Mouse (Mus musculus) CH12.LX (cell line): ENCODE measurements around the gene Plbd2. TPM values are rescaled to one million over a fixed set of nuclear protein-coding genes. Genes with fewer than 3 reads are reported as not detected.

Experiments used
- DNase-seq: peaks from one replicate; pipeline ENCODE4 v3.0.0-alpha.2; 2013; ENCODE audit errors: extremely low read depth
- H3K27ac ChIP-seq: 2 replicates; pipeline ENCODE4 v1.5.1; 2012; ENCODE audit warnings: low read depth, mild to moderate bottlenecking, control low read depth, moderate library complexity; ENCODE audit not compliant: insufficient read depth
- H3K27me3 ChIP-seq: replicated peaks from 2 replicates; pipeline ENCODE3; 2012; ENCODE audit warnings: inconsistent platforms
- H3K36me3 ChIP-seq, 2 experiments: replicated peaks in 1 of 2; 2 replicates each; pipeline versions ENCODE3 to v1.6.1; 2012; ENCODE audit warnings: inconsistent platforms in 1 of 2, low read length in 1 of 2, mild to moderate bottlenecking in 1 of 2, mixed read lengths in 1 of 2, moderate library complexity in 1 of 2; ENCODE audit not compliant: control insufficient read depth in 1 of 2, insufficient read depth in 1 of 2
- H3K4me1 ChIP-seq, 2 experiments: 2 replicates each; pipeline ENCODE4 v1.6.1; 2012; ENCODE audit warnings: inconsistent platforms in 1 of 2, moderate library complexity in 1 of 2; ENCODE audit not compliant: insufficient read depth in 2 of 2, control insufficient read depth in 1 of 2
- H3K4me2 ChIP-seq: 2 replicates; pipeline ENCODE4 v1.6.1; 2012; ENCODE audit warnings: low read depth, mild to moderate bottlenecking, control low read depth; ENCODE audit not compliant: poor library complexity, insufficient read depth, severe bottlenecking
- H3K4me3 ChIP-seq, 3 experiments: fragments of 150-350 bp in 1 of 3; sonication (generic) in 1 of 3; replicated peaks in 1 of 3; 2 replicates each; pipeline versions ENCODE3 to v1.5.1; 2011 to 2012; ENCODE audit warnings: low read depth in 2 of 3, low read length in 2 of 3, mild to moderate bottlenecking in 2 of 3, moderate library complexity in 2 of 3, control low read depth in 1 of 3, improper control_type of control experiment in 1 of 3, inconsistent platforms in 1 of 3, mixed read lengths in 1 of 3; ENCODE audit not compliant: poor library complexity in 1 of 3
- H3K79me2 ChIP-seq: replicated peaks from 2 replicates; pipeline ENCODE4 v1.6.1; 2012; ENCODE audit warnings: mild to moderate bottlenecking, moderate library complexity; ENCODE audit not compliant: control insufficient read depth, poor library complexity, insufficient read depth, severe bottlenecking; ENCODE audit errors: extremely low read depth
- H3K9ac ChIP-seq: 2 replicates; pipeline ENCODE4 v1.6.1; 2012; ENCODE audit warnings: low read depth, mild to moderate bottlenecking, control low read depth, moderate library complexity; ENCODE audit not compliant: insufficient read depth
- H3K9me3 ChIP-seq: replicated peaks from 2 replicates; pipeline ENCODE3; 2012; ENCODE audit warnings: low read length, inconsistent platforms, mixed read lengths
- CHD1 ChIP-seq: IDR thresholded peaks from 2 replicates; pipeline ENCODE4 v1.6.1; 2012; ENCODE audit warnings: low read depth, low read length, improper control_type of control experiment, inconsistent platforms
- CTCF ChIP-seq, 2 experiments: IDR thresholded peaks in 1 of 2; conservative IDR thresholded peaks in 1 of 2; 2 replicates each; pipeline ENCODE4 v1.5.1; 2011 to 2012; ENCODE audit warnings: low read depth in 2 of 2, low read length in 2 of 2, improper control_type of control experiment in 1 of 2, inconsistent platforms in 1 of 2, mild to moderate bottlenecking in 1 of 2, moderate library complexity in 1 of 2
- E2F4 ChIP-seq: IDR thresholded peaks from 2 replicates; pipeline ENCODE4 v1.6.1; 2011; ENCODE audit warnings: low read depth, low read length, improper control_type of control experiment; ENCODE audit not compliant: insufficient replicate concordance
- ELF1 ChIP-seq: IDR thresholded peaks from 2 replicates; pipeline ENCODE4 v1.6.1; 2014; ENCODE audit warnings: low read depth, mild to moderate bottlenecking, inconsistent platforms, low read length, improper control_type of control experiment
- ETS1 ChIP-seq: conservative IDR thresholded peaks from 2 replicates; pipeline ENCODE4 v1.6.1; 2012; ENCODE audit warnings: low read depth, mild to moderate bottlenecking, inconsistent platforms, low read length, improper control_type of control experiment, moderate library complexity
- GABPA ChIP-seq: IDR thresholded peaks from 2 replicates; pipeline ENCODE4 v1.6.1; 2012; ENCODE audit warnings: low read depth, low read length, improper control_type of control experiment, inconsistent platforms; ENCODE audit not compliant: insufficient replicate concordance
- HCFC1 ChIP-seq: IDR thresholded peaks from 2 replicates; pipeline ENCODE4 v1.6.1; 2012; ENCODE audit warnings: low read depth, mild to moderate bottlenecking, inconsistent platforms, low read length, improper control_type of control experiment
- IRF4 ChIP-seq: IDR thresholded peaks from 2 replicates; pipeline ENCODE4 v1.6.1; 2014; ENCODE audit warnings: low read depth, mild to moderate bottlenecking, inconsistent platforms, low read length, improper control_type of control experiment
- JUN ChIP-seq: IDR thresholded peaks from 2 replicates; pipeline ENCODE4 v1.6.1; 2011; ENCODE audit warnings: low read depth, mild to moderate bottlenecking, low read length, improper control_type of control experiment, moderate library complexity; ENCODE audit not compliant: insufficient read depth
- JUND ChIP-seq: conservative IDR thresholded peaks from 2 replicates; pipeline ENCODE4 v1.6.1; 2011; ENCODE audit warnings: low read depth, low read length, improper control_type of control experiment
- KAT2A ChIP-seq: IDR thresholded peaks from 2 replicates; pipeline ENCODE4 v1.6.1; 2012; ENCODE audit warnings: low read length, improper control_type of control experiment, inconsistent platforms; ENCODE audit not compliant: insufficient replicate concordance
- MAX ChIP-seq: IDR thresholded peaks from 2 replicates; pipeline ENCODE4 v1.6.1; 2011; ENCODE audit warnings: low read length, improper control_type of control experiment
- MAZ ChIP-seq: IDR thresholded peaks from 2 replicates; pipeline ENCODE4 v1.6.1; 2012; ENCODE audit warnings: low read depth, mild to moderate bottlenecking, inconsistent platforms, low read length, improper control_type of control experiment, moderate library complexity
- MEF2A ChIP-seq: IDR thresholded peaks from 2 replicates; pipeline ENCODE4 v1.6.1; 2014; ENCODE audit warnings: low read depth, mild to moderate bottlenecking, inconsistent platforms, low read length, improper control_type of control experiment, borderline replicate concordance
- MXI1 ChIP-seq: IDR thresholded peaks from 2 replicates; pipeline ENCODE4 v1.6.1; 2011; ENCODE audit warnings: mild to moderate bottlenecking, low read depth, low read length, improper control_type of control experiment
- MYC ChIP-seq: IDR thresholded peaks from 2 replicates; pipeline ENCODE4 v1.6.1; 2011; ENCODE audit warnings: low read depth, mild to moderate bottlenecking, improper control_type of control experiment, low read length
- NRF1 ChIP-seq: IDR thresholded peaks from 2 replicates; pipeline ENCODE4 v1.6.1; 2014; ENCODE audit warnings: low read depth, mild to moderate bottlenecking, inconsistent platforms, low read length, improper control_type of control experiment, moderate library complexity
- RAD21 ChIP-seq: IDR thresholded peaks from 2 replicates; pipeline ENCODE4 v1.6.1; 2011; ENCODE audit warnings: low read depth, mild to moderate bottlenecking, low read length, improper control_type of control experiment, moderate library complexity
- SIN3A ChIP-seq: IDR thresholded peaks from 2 replicates; pipeline ENCODE4 v1.6.1; 2012; ENCODE audit warnings: low read length, improper control_type of control experiment, inconsistent platforms
- SMC3 ChIP-seq: IDR thresholded peaks from 2 replicates; pipeline ENCODE4 v1.6.1; 2011; ENCODE audit warnings: low read depth, low read length, improper control_type of control experiment
- UBTF ChIP-seq: IDR thresholded peaks from 2 replicates; pipeline ENCODE4 v1.6.1; 2012; ENCODE audit warnings: low read depth, mild to moderate bottlenecking, inconsistent platforms, low read length, improper control_type of control experiment, moderate library complexity
- USF2 ChIP-seq: conservative IDR thresholded peaks from 2 replicates; pipeline ENCODE4 v1.6.1; 2011; ENCODE audit warnings: low read depth, low read length, improper control_type of control experiment
- ZC3H11A ChIP-seq: IDR thresholded peaks from 2 replicates; pipeline ENCODE4 v1.6.1; 2012; ENCODE audit warnings: low read depth, mild to moderate bottlenecking, inconsistent platforms, low read length, improper control_type of control experiment
- dilution Hi-C: fragments of 300-500 bp; cut with MboI; formaldehyde crosslinking; loops from 2 replicates; pipeline ENCODE4 v1.14.3; 2020; ENCODE audit warnings: low sequenced_read_pairs; ENCODE audit not compliant: extremely low pct_unique_long_range_greater_than_20kb, extremely low pct_ligation_motif_present
- in situ Hi-C: fragments of 300-500 bp; cut with MboI; formaldehyde crosslinking; loops from 3 replicates; pipeline ENCODE4 v1.14.3; 2019; ENCODE audit warnings: low sequenced_read_pairs, low pct_ligation_motif_present, low pct_unique_long_range_greater_than_20kb, mixed read lengths
- polyA plus RNA-seq: library from polyadenylated mRNA; unstranded; fragments of >175 nt; gene quantifications from 2 replicates; pipeline ENCODE4 v1.2.1, GENCODE M21; 2012; ENCODE audit warnings: low read depth; ENCODE audit not compliant: insufficient read length
- total RNA-seq, 2 experiments: library from RNA; depleted of rRNA; stranded (reverse); fragments of 300-350 nt in 1 of 2; fragments of >200 nt in 1 of 2; gene quantifications; 2 replicates each; pipeline ENCODE4 v1.2.3; 2012 to 2014

Gene Plbd2
- total and polyA plus RNA-seq, 3 experiments: 9.0 to 28.8 (median 21.3) TPM

GRCm38 (mm10) chr5:120438991-120439710 lies 64.3 kb downstream of the Plbd2 start:
- no peak overlapping the region for H3K27ac ChIP-seq
- peaks cover 58% of the 10 kb centered on the region for H3K27me3 ChIP-seq
- peaks cover 0 to 8% of the 10 kb centered on the region in 2 experiments; a peak in 2 of 4 replicates for H3K4me1 ChIP-seq
- H3K9me3 ChIP-seq: peaks cover 40% of the 10 kb centered on the region
- H3K36me3 ChIP-seq: no peaks in the 10 kb centered on the region
- no peak for DNase-seq
- dilution Hi-C loops (no loop called here), in situ Hi-C loops (no loop called here)
- TF ChIP-seq MEF2A (no peak), CTCF (conservative IDR thresholded peaks at IDR 0.05 in 1 of 2, IDR thresholded peaks at IDR 0.05 in 1 of 2; ENCODE audit: low read depth in 2 of 2, low read length in 2 of 2) (no peak), MYC (no peak), MXI1 (no peak), NRF1 (no peak), SIN3A (no peak), MAX (no peak), IRF4 (no peak)
- H3K79me2 ChIP-seq: no peaks in the 10 kb centered on the region
- no peak overlapping the region for H3K4me3 ChIP-seq
- H3K4me2 ChIP-seq: no peak overlapping the region
- no peak overlapping the region for H3K9ac ChIP-seq

- H3K4me3 ChIP-seq: no peak overlapping the region
- H3K79me2 ChIP-seq: no peaks in the 10 kb centered on the region
- no peak overlapping the region for H3K27ac ChIP-seq
- no peak overlapping the region for H3K4me2 ChIP-seq
- TF ChIP-seq CTCF (conservative IDR thresholded peaks at IDR 0.05 in 1 of 2, IDR thresholded peaks at IDR 0.05 in 1 of 2; ENCODE audit: low read depth in 2 of 2, low read length in 2 of 2) (no peak), SMC3 (no peak), MAX (no peak), JUN (no peak), NRF1 (no peak), KAT2A (no peak), E2F4 (no peak), ZC3H11A (no peak), USF2 (no peak), MYC (no peak), ETS1 (no peak), MAZ (no peak), RAD21 (no peak), GABPA (no peak), HCFC1 (no peak), JUND (no peak), ELF1 (no peak), UBTF (no peak), SIN3A (no peak), CHD1 (no peak)
- H3K9ac ChIP-seq: no peak overlapping the region
- H3K9me3 ChIP-seq: peaks cover 40% of the 10 kb centered on the region
- peaks cover 62% of the 10 kb centered on the region for H3K27me3 ChIP-seq
- no peaks in the 10 kb centered on the region for H3K36me3 ChIP-seq
- in situ Hi-C loops (no loop called here), dilution Hi-C loops (no loop called here)
- H3K4me1 ChIP-seq: peaks cover 0 to 3% of the 10 kb centered on the region in 2 experiments; a peak in 2 of 4 replicates
- no peak for DNase-seq
Measured at GRCm38 (mm10) chr5:120438469-120438868, 65.0 kb downstream of the Plbd2 start.
